Mouse (Mus musculus) thymus, adult 2 months (tissue): ENCODE results near the gene Ifna2. TPM values are rescaled to one million over a fixed set of nuclear protein-coding genes. Genes with fewer than 3 reads are reported as not detected.

ENCODE experiments used
- DNase-seq: peaks from one replicate; pipeline ENCODE4 v3.0.0; 2021
- H3K27ac ChIP-seq: fragments of 200-500 bp; 2 replicates; pipeline ENCODE4 v1.5.1; 2012; ENCODE audit warnings: low read length, control low read depth; ENCODE audit not compliant: control insufficient read depth, insufficient read depth
- H3K27me3 ChIP-seq: fragments of 200-500 bp; 2 replicates; pipeline ENCODE4 v1.6.1; 2012; ENCODE audit warnings: mild to moderate bottlenecking, low read length, moderate library complexity, mixed read lengths; ENCODE audit not compliant: control insufficient read depth, insufficient read depth
- H3K36me3 ChIP-seq: fragments of 200-500 bp; 2 replicates; pipeline ENCODE4 v1.6.1; 2012; ENCODE audit warnings: mild to moderate bottlenecking, low read length, moderate library complexity; ENCODE audit not compliant: control insufficient read depth, insufficient read depth
- H3K4me1 ChIP-seq: fragments of 200-500 bp; replicated peaks from 2 replicates; pipeline ENCODE4 v1.6.1; 2012; ENCODE audit warnings: low read length; ENCODE audit not compliant: control insufficient read depth, insufficient read depth
- H3K4me3 ChIP-seq: fragments of 200-500 bp; 2 replicates; pipeline ENCODE4 v1.5.1; 2012; ENCODE audit warnings: mild to moderate bottlenecking, low read length, control low read depth, moderate library complexity; ENCODE audit not compliant: control insufficient read depth, insufficient read depth
- CTCF ChIP-seq: fragments of 200-500 bp; IDR thresholded peaks from 2 replicates; pipeline ENCODE4 v1.5.1; 2012; ENCODE audit warnings: mild to moderate bottlenecking, control low read depth, low read length, moderate library complexity, borderline replicate concordance; ENCODE audit not compliant: control insufficient read depth, poor library complexity, insufficient read depth; ENCODE audit errors: extremely low read depth
- POLR2A ChIP-seq: fragments of 200-500 bp; IDR thresholded peaks from 2 replicates; pipeline ENCODE4 v1.6.1; 2012; ENCODE audit warnings: mild to moderate bottlenecking, low read length, control low read depth, moderate library complexity; ENCODE audit not compliant: control insufficient read depth, poor library complexity, insufficient read depth; ENCODE audit errors: extremely low read depth
- WGBS: fragments of 180-500 bp; shearing (Covaris S2); methylation state at CpG from one replicate; pipeline ENCODE4 v1.1.7; 2018; 5-methylcytosine and 5-hydroxymethylcytosine counted together
- polyA plus RNA-seq: library from polyadenylated mRNA; depleted of rRNA; stranded (reverse); fragments of >200 nt; gene quantifications from 2 replicates; pipeline ENCODE4 v1.2.3, GENCODE M21; 2012

Ifna2 gene
- polyA plus RNA-seq, 1 experiment, result not detected

GRCm38 (mm10) chr4:88681353-88681752, 2.4 kb downstream of the Ifna2 start:
- 5% methylated on average over 3 of the region's 3 CpGs for WGBS

GRCm38 (mm10) chr4:88680362-88680761, 3.4 kb downstream of the Ifna2 start:
- Histone ChIP-seq H3K4me3 (no peak overlapping the region), H3K4me1 (no peaks in the 10 kb centered on the region), H3K27me3 (no peaks in the 10 kb centered on the region), H3K36me3 (no peaks in the 10 kb centered on the region), H3K27ac (no peak overlapping the region)
- TF ChIP-seq CTCF, result no peak
- TF ChIP-seq POLR2A, result no peak
- 42% methylated on average over 8 of the region's 8 CpGs for WGBS
- peak; percentile 35 for DNase-seq

More at GRCm38 (mm10) chr4:88681353-88681752, 2.4 kb downstream of the Ifna2 start:
- Histone ChIP-seq H3K27me3 (no peaks in the 10 kb centered on the region), H3K27ac (no peak overlapping the region), H3K4me1 (no peaks in the 10 kb centered on the region), H3K4me3 (no peak overlapping the region), H3K36me3 (no peaks in the 10 kb centered on the region)
- TF ChIP-seq CTCF (no peak), POLR2A (no peak)
- DNase-seq, result no peak

- 43% methylated on average over 1 of the region's 1 CpGs for WGBS
- no peaks in the 10 kb centered on the region for H3K27me3 ChIP-seq
- no peak for TF ChIP-seq CTCF
- no peak for TF ChIP-seq POLR2A
- H3K4me1 ChIP-seq, result no peaks in the 10 kb centered on the region
- DNase-seq, result no peak
- H3K4me3 ChIP-seq, result no peak within 1 kb of the TSS
- no peak within 1 kb of the TSS for H3K27ac ChIP-seq
- no peaks in the 10 kb centered on the region for H3K36me3 ChIP-seq
Observed at GRCm38 (mm10) chr4:88676824-88677223, 6.9 kb downstream of the Ifna2 start, which contains the start of gene Ifna16. Gene Ifna16 (minus strand): TSS chr4:88676924.

- H3K27ac ChIP-seq, result no peak overlapping the region
- no peak for DNase-seq
- H3K27me3 ChIP-seq, result no peaks in the 10 kb centered on the region
- TF ChIP-seq CTCF, result no peak
- TF ChIP-seq POLR2A, result no peak
- no peak overlapping the region for H3K4me3 ChIP-seq
- H3K4me1 ChIP-seq, result no peaks in the 10 kb centered on the region
- H3K36me3 ChIP-seq, result no peaks in the 10 kb centered on the region
- 44% methylated on average over 1 of the region's 1 CpGs for WGBS
Observed at GRCm38 (mm10) chr4:88655461-88655860, 28.3 kb downstream of the Ifna2 start.

GRCm38 (mm10) chr4:88653644-88654043, 30.1 kb downstream of the Ifna2 start:
- Histone ChIP-seq H3K4me1 (no peaks in the 10 kb centered on the region), H3K27me3 (no peaks in the 10 kb centered on the region), H3K36me3 (no peaks in the 10 kb centered on the region), H3K4me3 (no peak overlapping the region), H3K27ac (no peak overlapping the region)
- WGBS, result 79% methylated on average over 3 of the region's 3 CpGs
- TF ChIP-seq POLR2A (no peak), CTCF (no peak)
- DNase-seq, result no peak

GRCm38 (mm10) chr4:88644359-88644758, 39.4 kb downstream of the Ifna2 start, which contains the start of gene Ifna13:
Gene Ifna13 (minus strand): TSS chr4:88644459.
- 8% methylated on average over 2 of the region's 2 CpGs for WGBS
- no peak within 1 kb of the TSS for H3K4me3 ChIP-seq

GRCm38 (mm10) chr4:88642526-88642925, 41.2 kb downstream of the Ifna2 start:
- no peaks in the 10 kb centered on the region for H3K4me1 ChIP-seq
- no peaks in the 10 kb centered on the region for H3K27me3 ChIP-seq
- no peak overlapping the region for H3K4me3 ChIP-seq
- DNase-seq, result no peak
- no peak for TF ChIP-seq POLR2A
- TF ChIP-seq CTCF, result no peak
- WGBS, result 57% methylated on average over 2 of the region's 2 CpGs
- no peak overlapping the region for H3K27ac ChIP-seq
- H3K36me3 ChIP-seq, result no peaks in the 10 kb centered on the region

More at GRCm38 (mm10) chr4:88644359-88644758, 39.4 kb downstream of the Ifna2 start, which contains the start of gene Ifna13:
- Histone ChIP-seq H3K36me3 (no peaks in the 10 kb centered on the region), H3K27ac (no peak within 1 kb of the TSS), H3K27me3 (no peaks in the 10 kb centered on the region), H3K4me1 (no peaks in the 10 kb centered on the region)
- no peak for DNase-seq
- TF ChIP-seq POLR2A, result no peak
- TF ChIP-seq CTCF, result no peak
